Mouse (Mus musculus) Patski (cell line): Measurements from ENCODE around the gene Paf1. TPM values are rescaled to one million over a fixed set of nuclear protein-coding genes. Genes with fewer than 3 reads are reported as not detected.

ENCODE experiments used
- ATAC-seq: fragments of 100-300 bp; one replicate; pipeline ENCODE4 v1.8.0; 2021
- CTCF ChIA-PET: fragments of 350-600 bp; sonication (Branson Sonifier 250); formaldehyde crosslinking; loops from one replicate; lab custom pipeline; 2022; ENCODE audit warnings: inconsistent platforms; lab: Charles Lee
- POLR2A ChIA-PET: fragments of 350-600 bp; sonication (Branson Sonifier 250); formaldehyde crosslinking; loops from one replicate; lab custom pipeline; 2022; ENCODE audit warnings: antibody characterized with exemption, inconsistent platforms; lab: Charles Lee
- DNase-seq: peaks from one replicate; pipeline ENCODE4 v3.0.0-alpha.2; 2011; ENCODE audit warnings: low read depth, low spot score
- H3K27me3 ChIP-seq: fragments of 371-371 bp; one replicate; pipeline ENCODE4 v1.5.1; 2021
- CTCF ChIP-seq: fragments of 100-300 bp; IDR thresholded peaks from one replicate; pipeline ENCODE4 v1.5.1; 2021
- in situ Hi-C: fragments of 300-500 bp; cut with MboI; formaldehyde crosslinking; loops from 3 replicates; pipeline ENCODE4 v1.11.1; 2018; ENCODE audit warnings: low pct_unique_long_range_greater_than_20kb, mixed read lengths
- polyA plus RNA-seq: library from polyadenylated mRNA; unstranded; gene quantifications from one replicate; pipeline ENCODE4 v1.2.3, GENCODE M21; 2021

The Paf1 gene
- polyA plus RNA-seq, 1 experiment from 2014 or later: 104 TPM

DNA sequence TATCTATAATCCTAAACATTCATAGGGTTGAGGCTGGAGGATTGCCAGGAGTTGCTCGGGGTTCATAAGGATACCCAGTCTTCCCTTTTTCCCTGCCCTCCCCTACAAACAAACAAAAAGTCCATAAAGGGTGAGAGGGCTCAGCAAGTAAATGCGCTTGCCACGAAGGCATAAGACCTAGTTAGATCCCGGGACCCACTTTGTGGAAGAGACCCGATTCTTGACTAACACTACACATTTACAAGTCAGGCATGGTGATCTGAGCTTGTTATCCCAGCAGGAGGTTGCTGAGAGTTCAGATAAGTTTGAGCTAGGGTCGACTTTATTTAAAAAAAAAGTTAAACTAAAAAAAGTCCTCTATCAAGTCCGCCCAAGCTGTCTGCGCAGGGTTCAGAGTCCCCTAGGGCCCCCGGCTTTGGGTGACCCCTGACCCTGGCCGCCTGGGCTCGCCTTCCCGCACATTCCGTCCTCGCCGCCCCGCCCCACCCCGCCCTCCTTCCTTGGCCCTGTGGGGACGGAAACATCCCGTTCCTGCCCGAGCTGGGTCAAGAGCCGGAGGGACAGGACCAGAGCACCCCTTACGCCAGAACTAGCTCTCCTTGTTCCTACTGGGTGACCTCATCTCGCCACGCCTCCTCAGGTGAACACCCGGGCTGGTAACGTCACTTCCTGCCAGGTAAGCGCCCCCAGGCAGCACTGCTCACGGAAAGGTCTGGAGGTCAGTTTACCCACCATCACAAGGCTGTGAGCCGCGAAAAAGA is 16.6 kb upstream of the Paf1 start:
- POLR2A ChIA-PET: interaction anchor here (0.9 to 4.6 kb wide), 4 partner anchors 8 to 26 kb away, joined by 4 to 14 read pairs (median 7); partner anchors contain the start of gene Rps16
- in situ Hi-C loops: no loop called here

DNA sequence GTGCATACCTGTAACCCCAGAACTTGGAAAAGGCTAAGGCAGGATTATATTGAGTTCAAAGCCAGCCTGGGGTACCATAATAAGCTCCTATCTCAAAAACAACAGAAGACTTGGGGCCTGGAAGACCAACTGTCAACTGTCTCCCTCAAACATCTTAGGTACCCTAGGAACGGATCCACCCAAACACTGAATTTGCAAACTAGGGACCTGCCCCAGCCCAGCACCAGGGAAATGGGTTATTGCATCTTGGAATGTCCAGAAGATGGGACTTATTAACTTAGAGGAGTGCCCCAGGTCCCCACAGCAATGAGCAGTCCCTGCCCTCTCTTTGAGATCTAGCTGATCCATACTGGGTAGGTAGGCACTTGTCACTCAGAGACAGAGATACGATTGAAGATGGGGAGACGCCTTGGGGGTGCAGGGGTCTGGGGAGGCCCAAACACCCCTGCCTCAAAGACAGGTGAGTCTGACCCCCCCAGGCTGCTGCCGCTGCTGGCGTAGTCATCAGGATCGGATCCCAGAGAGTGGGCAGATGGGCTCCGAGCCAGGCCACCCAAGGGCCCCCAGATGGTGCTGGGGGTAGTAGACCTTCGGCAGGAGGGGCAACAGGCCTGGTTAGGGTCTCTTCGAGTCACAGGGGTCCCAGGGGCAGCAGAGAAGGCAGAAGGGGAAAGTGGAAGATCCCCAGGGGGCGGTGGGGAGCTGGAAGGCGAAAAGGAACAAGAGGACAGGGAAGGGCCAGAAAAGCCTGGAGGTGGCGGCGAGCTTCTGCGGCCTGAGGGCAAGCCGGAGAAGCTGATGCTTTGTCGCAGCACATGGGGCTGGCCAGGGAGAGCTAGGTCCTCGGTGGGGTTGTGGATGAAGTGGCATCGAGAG is 15.3 kb upstream of the Paf1 start:
- TF ChIP-seq CTCF: no peak
- in situ Hi-C loops: no loop called here
- DNase-seq: no peak
- ChIA-PET POLR2A (interaction anchor here (0.5 to 4.6 kb wide), 4 partner anchors 9 to 1138 kb away, joined by 3 to 14 read pairs (median 4); no protein-coding TSS in a partner anchor), CTCF (interaction anchor here (1.5 kb wide), 1 partner anchor 29 kb away, joined by 5 read pairs; no protein-coding TSS in a partner anchor)
- no peaks in the 10 kb centered on the region for H3K27me3 ChIP-seq
- ATAC-seq: no peak

More for the DNA sequence above, 16.6 kb upstream of the Paf1 start:
- CTCF ChIA-PET: interaction anchor here (0.7 to 1.4 kb wide), 4 partner anchors 10 to 49 kb away, joined by 3 to 10 read pairs (median 3); no protein-coding TSS in a partner anchor
- ATAC-seq (no peak), DNase-seq (no peak)
- no peak for TF ChIP-seq CTCF
- H3K27me3 ChIP-seq: no peaks in the 10 kb centered on the region

GRCm38 (mm10) chr7:28378066-28378690 is 14.6 kb upstream of the Paf1 start:
- no peak for TF ChIP-seq CTCF
- CTCF ChIA-PET: interaction anchor here (1.5 kb wide), 1 partner anchor 30 kb away, joined by 5 read pairs; no protein-coding TSS in a partner anchor
- POLR2A ChIA-PET: interaction anchor here (0.5 to 4.6 kb wide), 3 partner anchors 8 to 32 kb away, joined by 3 to 14 read pairs (median 5); no protein-coding TSS in a partner anchor
- in situ Hi-C loops: no loop called here
- ATAC-seq (no peak), DNase-seq (no peak)
- H3K27me3 ChIP-seq: no peaks in the 10 kb centered on the region

GRCm38 (mm10) chr7:28378769-28379651 is 13.7 kb upstream of the Paf1 start:
- in situ Hi-C loops: no loop called here
- ChIA-PET CTCF (interaction anchor here (1.5 kb wide), 1 partner anchor 31 kb away, joined by 5 read pairs; no protein-coding TSS in a partner anchor), POLR2A (interaction anchor here (1.4 to 4.6 kb wide), 2 partner anchors 7 to 13 kb away, joined by 5 to 14 read pairs; no protein-coding TSS in a partner anchor)
- no peak for DNase-seq
- ATAC-seq: peak; percentile 29
- H3K27me3 ChIP-seq: no peaks in the 10 kb centered on the region
- TF ChIP-seq CTCF: no peak

GRCm38 (mm10) chr7:28380237-28381016 is 12.3 kb upstream of the Paf1 start, which contains the start of gene Zfp36:
Gene Zfp36 (minus strand): TSS chr7:28380253.
- H3K27me3 ChIP-seq: no peaks in the 10 kb centered on the region
- ChIA-PET CTCF (interaction anchor here (1.3 kb wide), 1 partner anchor 29 kb away, joined by 3 read pairs; no protein-coding TSS in a partner anchor), POLR2A (interaction anchor here (0.6 kb wide), 1 partner anchor 340 kb away, joined by 4 read pairs; no protein-coding TSS in a partner anchor)
- in situ Hi-C loops: no loop called here
- TF ChIP-seq CTCF: no peak
- ATAC-seq: no peak
- no peak for DNase-seq

GRCm38 (mm10) chr7:28381017-28381790 is 11.5 kb upstream of the Paf1 start:
- no peaks in the 10 kb centered on the region for H3K27me3 ChIP-seq
- no peak for TF ChIP-seq CTCF
- peak; percentile 18 for ATAC-seq
- in situ Hi-C loops: no loop called here
- ChIA-PET CTCF (no interaction called here), POLR2A (interaction anchor here (0.5 to 2.0 kb wide), 2 partner anchors 24 to 30 kb away, joined by 3 to 7 read pairs; partner anchors contain the start of gene Rps16)
- DNase-seq: no peak

DNA sequence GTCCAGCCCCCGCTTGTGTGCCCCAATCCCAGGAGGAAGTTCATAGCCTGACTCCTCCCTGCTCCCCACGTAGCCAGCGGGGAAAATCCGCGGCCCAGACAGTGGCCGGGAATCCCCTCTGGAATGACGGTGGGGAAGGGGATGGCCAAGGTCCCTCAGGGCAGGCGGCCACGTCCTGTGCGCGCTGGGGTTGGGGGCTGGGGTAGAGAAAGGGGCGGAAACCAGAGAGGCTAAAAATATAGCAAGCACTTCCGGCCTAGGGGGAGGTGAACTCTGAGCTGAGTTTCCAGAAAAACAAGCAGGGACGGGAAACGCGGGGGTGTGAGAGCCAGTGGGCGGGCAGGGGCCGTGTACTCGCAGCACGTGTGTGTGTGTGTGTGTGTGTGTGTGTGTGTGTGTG is 10.8 kb upstream of the Paf1 start:
- no peak for DNase-seq
- no peak for TF ChIP-seq CTCF
- ATAC-seq: peak; percentile 14
- in situ Hi-C loops: no loop called here
- ChIA-PET CTCF (no interaction called here), POLR2A (interaction anchor here (0.5 to 2.0 kb wide), 2 partner anchors 24 to 31 kb away, joined by 3 to 7 read pairs; partner anchors contain the start of gene Rps16)
- no peaks in the 10 kb centered on the region for H3K27me3 ChIP-seq
